Mouse (Mus musculus) left cerebral cortex, adult 2 months (tissue): ENCODE measurements at regions not wholly inside any gene's neighbourhood (a gene's known extent, or its start where the extent isn't known, plus 50 kb on each side); places are given as distances from the start of the nearest gene placed in this dataset.

Experiments
- DNase-seq, 2 experiments: peaks; one replicate each; pipeline ENCODE4 v3.0.0; 2021 to 2022; ENCODE audit warnings: low spot score in 2 of 2, mixed read lengths in 1 of 2; ENCODE audit errors: extremely low spot score in 1 of 2
- H3K27ac ChIP-seq: fragments of 200-600 bp; 2 replicates; pipeline ENCODE4 v1.8.1; 2022
- H3K4me3 ChIP-seq: fragments of 200-600 bp; 2 replicates; pipeline ENCODE4 v1.8.1; 2022
- CTCF ChIP-seq: fragments of 200-600 bp; IDR thresholded peaks from 2 replicates; pipeline ENCODE4 v1.8.1; 2022; ENCODE audit warnings: antibody characterized with exemption, mild to moderate bottlenecking, moderate library complexity
- intact Hi-C: fragments of 180-260 bp; cut with DNase I; formaldehyde crosslinking; loops from one replicate; pipeline ENCODE4 v1.15.1; 2025

DNA sequence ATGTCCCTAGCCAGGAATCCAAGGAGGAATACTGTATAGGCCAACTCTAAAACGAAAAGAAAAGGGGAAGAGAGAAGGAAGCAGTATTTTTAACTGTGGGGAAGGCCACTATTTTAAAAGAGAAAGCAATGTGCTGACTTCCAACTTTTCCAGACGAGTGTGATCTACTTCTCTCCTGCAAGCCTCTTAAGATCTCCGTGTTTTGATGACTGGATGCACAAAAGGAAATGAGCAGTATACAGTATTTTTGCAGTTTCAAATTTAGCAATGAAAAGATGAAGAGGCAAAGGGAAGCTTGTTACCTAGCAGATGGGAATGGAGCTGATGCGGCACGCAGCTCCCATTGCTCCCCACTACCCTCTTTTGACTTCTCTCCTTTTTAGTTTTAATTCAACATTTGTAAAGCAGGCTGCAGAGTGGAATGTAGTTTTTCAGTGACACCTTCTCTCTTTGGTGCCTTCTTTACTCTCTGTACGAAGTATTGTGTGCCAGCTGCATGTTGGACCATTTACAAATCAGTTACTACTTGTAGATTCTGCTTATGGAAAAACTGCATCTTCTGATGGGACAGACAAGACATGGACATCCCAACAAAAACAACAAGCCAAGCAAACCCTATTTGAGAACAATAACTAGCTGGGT lies 287.2 kb downstream of the Usp25 start:
- DNase-seq, result no peak
- TF ChIP-seq CTCF, result no peak
- Histone ChIP-seq H3K4me3 (peak overlapping the region; percentile 28), H3K27ac (peak overlapping the region; percentile 56; the same call in 1 of the 2 replicates)
- intact Hi-C loops, result no loop called here

- intact Hi-C loops, result no loop called here
- no peak overlapping the region for H3K4me3 ChIP-seq
- TF ChIP-seq CTCF, result no peak
Measured at GRCm38 (mm10) chr16:77295574-77296355, 282.3 kb downstream of the Usp25 start.

DNA sequence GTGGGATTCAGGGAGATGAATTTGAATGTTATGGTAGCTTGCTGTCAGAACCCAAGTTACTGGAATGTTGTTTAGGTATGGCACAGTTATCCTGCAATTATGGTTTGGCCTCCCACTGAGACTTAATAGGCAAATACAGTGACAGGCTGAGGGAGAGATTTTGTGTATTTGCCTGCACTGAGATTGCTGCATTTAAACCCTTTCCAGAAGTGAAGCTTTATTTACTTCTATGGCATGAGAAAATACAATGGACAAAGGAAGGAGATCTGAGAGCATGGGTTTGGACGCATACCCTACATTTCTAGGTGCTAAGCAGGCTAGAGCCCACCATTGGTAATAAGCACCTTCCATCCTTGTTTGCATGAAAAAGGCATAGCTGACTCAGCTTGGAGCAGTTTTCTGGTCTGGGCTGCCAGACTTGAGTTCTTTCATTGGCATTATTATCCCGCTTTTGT lies 278.8 kb downstream of the Usp25 start:
- no peak for DNase-seq
- no peak for TF ChIP-seq CTCF
- intact Hi-C loops, result no loop called here
- peak overlapping the region; percentile 48 for H3K27ac ChIP-seq
- no peak overlapping the region for H3K4me3 ChIP-seq

More at GRCm38 (mm10) chr16:77295574-77296355, 282.3 kb downstream of the Usp25 start:
- H3K27ac ChIP-seq, result no peak overlapping the region
- DNase-seq, result no peak

GRCm38 (mm10) chr16:77291723-77292316 lies 278.3 kb downstream of the Usp25 start:
- intact Hi-C loops, result no loop called here

DNA sequence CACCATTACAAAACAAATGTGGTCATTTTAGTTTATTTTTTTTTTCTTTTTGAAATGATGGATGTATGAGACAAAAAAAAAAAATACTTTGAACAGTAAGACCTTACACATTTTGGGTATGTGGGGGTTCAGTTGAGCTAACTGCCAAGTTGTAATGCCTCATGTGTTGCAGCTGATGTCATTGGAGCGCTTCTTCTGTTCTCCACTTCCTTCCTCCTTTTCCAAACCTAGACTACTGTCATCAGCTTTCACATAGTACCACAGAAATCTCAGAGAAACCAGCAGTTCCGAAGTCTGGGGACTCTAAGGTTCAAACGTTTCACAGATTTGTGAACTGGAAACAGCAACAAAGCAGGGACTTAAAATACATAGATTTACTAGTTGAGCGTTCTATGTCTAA lies 270.7 kb downstream of the Usp25 start:
- intact Hi-C loops, result no loop called here
- no peak for TF ChIP-seq CTCF
- Histone ChIP-seq H3K4me3 (no peak overlapping the region), H3K27ac (no peak overlapping the region)
- DNase-seq, result no peak

More at GRCm38 (mm10) chr16:77291723-77292316, 278.3 kb downstream of the Usp25 start:
- TF ChIP-seq CTCF, result no peak
- peak overlapping the region; percentile 48 for H3K27ac ChIP-seq
- no peak overlapping the region for H3K4me3 ChIP-seq
- no peak for DNase-seq

- intact Hi-C loops, result no loop called here
- no peak overlapping the region for H3K4me3 ChIP-seq
- DNase-seq, result no peak
- TF ChIP-seq CTCF, result no peak
- H3K27ac ChIP-seq, result no peak overlapping the region
Measured at GRCm38 (mm10) chr16:77279916-77280315, 266.4 kb downstream of the Usp25 start.

GRCm38 (mm10) chr16:77279495-77279894 lies 266.0 kb downstream of the Usp25 start:
- no peak for TF ChIP-seq CTCF
- H3K27ac ChIP-seq, result no peak overlapping the region
- DNase-seq, result no peak
- H3K4me3 ChIP-seq, result no peak overlapping the region
- intact Hi-C loops, result no loop called here

GRCm38 (mm10) chr16:77273306-77273705 lies 259.8 kb downstream of the Usp25 start:
- intact Hi-C loops, result no loop called here
- Histone ChIP-seq H3K4me3 (no peak overlapping the region), H3K27ac (no peak overlapping the region)
- DNase-seq, result no peak
- TF ChIP-seq CTCF, result no peak

- no peak overlapping the region for H3K27ac ChIP-seq
- no peak for DNase-seq
- intact Hi-C loops, result no loop called here
- no peak for TF ChIP-seq CTCF
- no peak overlapping the region for H3K4me3 ChIP-seq
Measured at GRCm38 (mm10) chr16:77268926-77269325, 255.4 kb downstream of the Usp25 start.

DNA sequence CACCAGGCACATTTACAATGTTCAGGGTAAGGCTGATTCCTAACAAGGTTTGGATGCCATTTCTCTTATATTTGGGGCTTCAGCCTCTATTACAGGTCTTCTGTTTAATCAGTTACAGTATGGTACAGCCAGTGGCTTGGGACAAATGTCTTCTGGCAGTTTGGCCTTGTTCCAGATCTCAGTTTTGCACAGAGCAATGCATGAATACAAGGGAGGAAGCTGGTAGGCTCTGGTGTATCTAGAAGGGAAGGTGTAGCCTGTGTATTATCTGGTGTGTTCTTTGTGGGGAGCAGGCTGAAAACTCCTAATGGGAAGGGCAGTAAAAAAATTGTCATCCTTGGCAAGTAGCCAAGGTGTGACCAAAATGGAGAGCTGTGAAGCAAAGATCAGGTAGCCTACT lies 254.2 kb downstream of the Usp25 start:
- Histone ChIP-seq H3K27ac (no peak overlapping the region), H3K4me3 (no peak overlapping the region)
- TF ChIP-seq CTCF, result no peak
- DNase-seq, result no peak
- intact Hi-C loops, result no loop called here

- intact Hi-C loops, result loop anchor here (2.0 to 5.0 kb wide), 2 partner anchors 192 to 905 kb away; no protein-coding TSS in a partner anchor
- H3K4me3 ChIP-seq, result no peak overlapping the region
- H3K27ac ChIP-seq, result no peak overlapping the region
- TF ChIP-seq CTCF, result peak; percentile 68
- no peak for DNase-seq
Measured at GRCm38 (mm10) chr16:77252349-77252748, 238.8 kb downstream of the Usp25 start.

- H3K4me3 ChIP-seq, result no peak overlapping the region
- no peak for DNase-seq
- no peak overlapping the region for H3K27ac ChIP-seq
- no peak for TF ChIP-seq CTCF
- intact Hi-C loops, result loop anchor here (5.0 kb wide), 1 partner anchor 906 kb away; no protein-coding TSS in a partner anchor
Measured at GRCm38 (mm10) chr16:77251422-77251821, 237.9 kb downstream of the Usp25 start.
